Mouse (Mus musculus): ENCODE data around the gene Npas3. TPM values are rescaled to one million over a fixed set of nuclear protein-coding genes. Genes with fewer than 3 reads are reported as not detected.

The Npas3 gene
- polyA plus RNA-seq, 1 experiment: 0.18 TPM

DNA sequence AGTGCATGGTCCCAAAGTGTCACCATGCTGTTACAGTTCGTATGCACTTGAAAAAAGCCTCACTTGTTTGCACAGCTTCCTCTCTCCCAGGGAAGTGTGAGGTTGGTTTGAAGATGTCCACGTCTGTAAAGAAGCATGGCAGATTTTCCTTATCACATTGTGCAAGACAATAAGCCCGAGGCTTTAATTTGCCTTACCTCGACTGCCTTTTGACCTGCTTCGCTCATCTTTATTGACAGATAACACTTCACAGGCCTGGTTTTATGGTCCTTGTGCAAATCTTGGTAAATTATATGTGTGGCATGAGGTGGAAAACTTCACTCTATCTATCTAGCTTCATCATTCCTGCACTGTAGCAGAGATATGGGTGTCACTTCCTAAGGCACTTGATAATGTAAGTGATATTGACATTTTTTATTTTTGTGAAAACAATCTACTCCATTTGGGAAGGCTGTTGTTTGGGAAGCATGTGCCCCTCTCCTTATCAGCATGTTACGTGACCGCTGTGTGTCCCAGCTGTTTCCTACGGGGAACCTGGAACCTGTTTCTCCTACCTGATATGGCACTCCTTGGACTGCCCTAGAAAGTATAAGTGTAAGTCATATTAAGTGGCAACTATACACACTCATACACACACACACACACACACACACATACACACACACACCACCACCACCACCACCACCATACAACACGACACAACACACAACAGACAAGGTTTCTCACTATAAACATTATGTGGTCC lies 450.2 kb downstream of the Npas3 start:
- no peaks in the 10 kb centered on the region for H3K79me2 ChIP-seq (ENCODE audit: control insufficient read depth, insufficient read depth)
- H3K36me3 ChIP-seq (ENCODE audit: control insufficient read depth, insufficient read depth): no peaks in the 10 kb centered on the region
- no peak overlapping the region for H3ac ChIP-seq (ENCODE audit: control insufficient read depth, insufficient read length)
- H3K4me2 ChIP-seq (ENCODE audit: low read depth): no peak overlapping the region
- no peak overlapping the region for H3K4me3 ChIP-seq
- TF ChIP-seq POLR2AphosphoS2 (IDR thresholded peaks at IDR 0.05; ENCODE audit: insufficient read length, low read depth) (no peak), REST (IDR thresholded peaks at IDR 0.05; ENCODE audit: insufficient read depth, insufficient read length) (no peak), POLR2A (IDR thresholded peaks at IDR 0.05; ENCODE audit: insufficient read length, low read depth) (no peak), SRF (IDR thresholded peaks at IDR 0.05; ENCODE audit: control insufficient read depth, insufficient read length, low read depth) (no peak), USF1 (IDR thresholded peaks at IDR 0.05; ENCODE audit: low read depth) (no peak), CEBPB (IDR thresholded peaks at IDR 0.05; ENCODE audit: insufficient read depth, poor library complexity, severe bottlenecking) (no peak), TCF12 (IDR thresholded peaks at IDR 0.05; ENCODE audit: insufficient read depth, poor library complexity, severe bottlenecking) (no peak), MAX (IDR thresholded peaks at IDR 0.05; ENCODE audit: low read depth) (no peak)
- H3K27me3 ChIP-seq (ENCODE audit: control insufficient read depth, insufficient read depth, insufficient read length): no peaks in the 10 kb centered on the region

DNA sequence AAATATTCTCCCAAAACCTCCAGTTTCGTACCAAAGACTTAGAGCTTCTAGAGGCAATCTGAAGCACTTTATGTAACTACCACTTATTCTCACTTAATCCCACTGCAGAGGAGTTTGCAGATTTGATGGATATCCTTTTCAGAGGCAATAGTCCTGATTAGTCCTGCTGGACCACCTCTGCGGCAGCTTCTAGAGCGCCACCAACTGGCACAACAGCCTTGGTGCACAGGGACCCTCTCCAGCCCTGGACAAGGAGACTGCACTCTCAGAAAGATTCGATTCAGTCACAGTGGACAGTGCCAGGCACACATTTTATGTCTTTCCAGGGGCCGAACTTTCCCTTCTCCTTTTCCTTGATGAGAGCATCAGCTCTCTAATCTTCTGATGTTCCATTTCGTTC lies 471.4 kb downstream of the Npas3 start:
- Histone ChIP-seq H3K27me3 (ENCODE audit: control insufficient read depth, insufficient read depth, insufficient read length) (no peaks in the 10 kb centered on the region), H3K79me2 (ENCODE audit: control insufficient read depth, insufficient read depth) (no peaks in the 10 kb centered on the region), H3K4me2 (ENCODE audit: low read depth) (no peak overlapping the region), H3K4me3 (no peak overlapping the region), H3ac (ENCODE audit: control insufficient read depth, insufficient read length) (no peak overlapping the region), H3K36me3 (ENCODE audit: control insufficient read depth, insufficient read depth) (no peaks in the 10 kb centered on the region)
- TF ChIP-seq POLR2A (IDR thresholded peaks at IDR 0.05; ENCODE audit: insufficient read length, low read depth) (no peak), SRF (IDR thresholded peaks at IDR 0.05; ENCODE audit: control insufficient read depth, insufficient read length, low read depth) (no peak), TCF12 (IDR thresholded peaks at IDR 0.05; ENCODE audit: insufficient read depth, poor library complexity, severe bottlenecking) (no peak), MYOD1 (IDR thresholded peaks at IDR 0.05; ENCODE audit: control insufficient read depth in 1 of 3, insufficient read length in 2 of 3, low read depth in 2 of 3) (no peak), E2F4 (IDR thresholded peaks at IDR 0.05; ENCODE audit: insufficient read depth) (no peak), TCF3 (IDR thresholded peaks at IDR 0.05; ENCODE audit: insufficient read length, low read depth) (no peak), MAX (IDR thresholded peaks at IDR 0.05; ENCODE audit: low read depth) (no peak), MYOG (IDR thresholded peaks at IDR 0.05; ENCODE audit: control insufficient read depth in 1 of 3, insufficient read depth in 1 of 3, insufficient read length in 2 of 3, low read depth in 2 of 3) (no peak), POLR2AphosphoS2 (IDR thresholded peaks at IDR 0.05; ENCODE audit: insufficient read length, low read depth) (no peak), USF1 (IDR thresholded peaks at IDR 0.05; ENCODE audit: low read depth) (no peak), REST (IDR thresholded peaks at IDR 0.05; ENCODE audit: insufficient read depth, insufficient read length) (no peak), CEBPB (IDR thresholded peaks at IDR 0.05; ENCODE audit: insufficient read depth, poor library complexity, severe bottlenecking) (no peak)

DNA sequence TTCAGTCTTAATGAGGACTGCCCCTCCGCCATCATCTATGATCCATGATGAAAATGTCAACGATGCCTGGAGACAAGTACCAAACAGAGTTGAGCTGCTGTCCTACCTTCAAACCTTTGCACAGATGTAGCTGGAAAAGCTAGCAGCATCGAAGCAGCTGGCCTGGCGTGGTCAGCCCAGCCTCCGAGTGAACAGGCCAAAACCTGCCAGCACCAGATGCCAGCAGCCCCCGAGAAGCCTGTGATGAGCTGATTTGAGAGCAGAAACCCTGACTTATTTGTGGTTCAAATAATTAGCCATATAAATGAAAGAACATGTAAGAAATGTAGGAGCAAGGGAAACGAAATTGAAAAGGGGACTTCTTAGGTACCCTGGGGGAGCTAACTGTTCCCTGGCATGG lies 473.7 kb downstream of the Npas3 start:
- Histone ChIP-seq H3K27me3 (ENCODE audit: control insufficient read depth, insufficient read depth, insufficient read length) (no peaks in the 10 kb centered on the region), H3K36me3 (ENCODE audit: control insufficient read depth, insufficient read depth) (no peaks in the 10 kb centered on the region), H3K4me2 (ENCODE audit: low read depth) (no peak overlapping the region), H3ac (ENCODE audit: control insufficient read depth, insufficient read length) (no peak overlapping the region), H3K4me3 (no peak overlapping the region), H3K79me2 (ENCODE audit: control insufficient read depth, insufficient read depth) (no peaks in the 10 kb centered on the region)
- TF ChIP-seq TCF12 (IDR thresholded peaks at IDR 0.05; ENCODE audit: insufficient read depth, poor library complexity, severe bottlenecking) (no peak), MYOG (IDR thresholded peaks at IDR 0.05; ENCODE audit: control insufficient read depth in 1 of 3, insufficient read depth in 1 of 3, insufficient read length in 2 of 3, low read depth in 2 of 3) (no peak), POLR2A (IDR thresholded peaks at IDR 0.05; ENCODE audit: insufficient read length, low read depth) (no peak), REST (IDR thresholded peaks at IDR 0.05; ENCODE audit: insufficient read depth, insufficient read length) (no peak), USF1 (IDR thresholded peaks at IDR 0.05; ENCODE audit: low read depth) (no peak)

DNA sequence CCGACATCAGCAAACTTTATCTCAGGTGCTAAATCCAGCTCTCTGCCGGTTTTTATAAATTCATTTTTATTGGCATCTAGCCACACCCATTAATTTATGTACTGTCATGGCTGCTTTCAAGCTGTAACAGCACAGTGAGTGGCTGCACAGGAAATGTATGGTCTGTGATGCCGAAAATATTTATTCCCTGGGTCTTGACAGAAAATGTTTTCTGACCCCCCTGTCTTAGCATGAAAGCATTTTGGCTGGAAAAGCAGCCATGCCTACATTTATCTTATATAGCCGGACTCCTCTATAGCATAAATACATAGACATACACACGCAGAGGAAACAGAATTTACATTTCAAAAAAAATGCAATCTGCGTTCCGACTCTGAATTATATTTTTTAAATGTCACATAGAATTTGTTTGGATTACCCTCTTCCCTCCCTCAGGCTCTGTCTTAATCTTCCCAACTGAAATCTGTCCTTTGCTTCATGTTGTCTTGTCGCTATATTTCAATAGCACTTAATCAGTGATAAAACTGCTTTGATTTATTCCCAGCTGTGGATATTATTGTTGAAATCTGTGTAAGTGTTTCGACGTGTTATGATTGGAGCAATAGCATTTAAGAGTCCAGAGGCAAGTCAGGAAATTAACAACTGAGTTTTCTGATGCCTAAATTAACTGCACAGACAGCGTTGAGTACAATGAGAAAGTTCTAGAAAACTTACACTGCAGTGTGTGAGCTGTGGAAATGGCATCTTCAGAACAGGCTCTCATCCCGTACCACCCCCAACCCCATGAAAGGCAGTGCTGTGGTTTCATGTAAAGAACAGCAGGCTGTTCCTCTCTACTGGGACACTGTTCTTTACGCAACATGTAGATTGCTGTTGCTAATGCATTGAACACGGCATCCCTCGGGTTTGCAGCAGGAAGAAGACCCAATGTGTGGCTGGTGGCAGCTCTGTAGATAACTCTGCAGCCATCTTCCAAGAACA lies 474.5 kb downstream of the Npas3 start:
- H3K79me2 ChIP-seq (ENCODE audit: control insufficient read depth, insufficient read depth): no peaks in the 10 kb centered on the region
- H3ac ChIP-seq (ENCODE audit: control insufficient read depth, insufficient read length): no peak overlapping the region
- no peaks in the 10 kb centered on the region for H3K36me3 ChIP-seq (ENCODE audit: control insufficient read depth, insufficient read depth)
- TF ChIP-seq USF1 (IDR thresholded peaks at IDR 0.05; ENCODE audit: low read depth): no peak
- TF ChIP-seq TCF3 (IDR thresholded peaks at IDR 0.05; ENCODE audit: insufficient read length, low read depth): no peak
- TF ChIP-seq TCF12 (IDR thresholded peaks at IDR 0.05; ENCODE audit: insufficient read depth, poor library complexity, severe bottlenecking): no peak
- no peak for TF ChIP-seq CEBPB (IDR thresholded peaks at IDR 0.05; ENCODE audit: insufficient read depth, poor library complexity, severe bottlenecking)
- no peak for TF ChIP-seq MAX (IDR thresholded peaks at IDR 0.05; ENCODE audit: low read depth)
- no peak for TF ChIP-seq POLR2A (IDR thresholded peaks at IDR 0.05; ENCODE audit: insufficient read length, low read depth)
- no peak for TF ChIP-seq POLR2AphosphoS2 (IDR thresholded peaks at IDR 0.05; ENCODE audit: insufficient read length, low read depth)
- no peak for TF ChIP-seq MYOD1 (IDR thresholded peaks at IDR 0.05; ENCODE audit: control insufficient read depth in 1 of 3, insufficient read length in 2 of 3, low read depth in 2 of 3)
- TF ChIP-seq REST (IDR thresholded peaks at IDR 0.05; ENCODE audit: insufficient read depth, insufficient read length): no peak
- H3K4me3 ChIP-seq: no peak overlapping the region
- no peak overlapping the region for H3K4me2 ChIP-seq (ENCODE audit: low read depth)
- H3K27me3 ChIP-seq (ENCODE audit: control insufficient read depth, insufficient read depth, insufficient read length): no peaks in the 10 kb centered on the region
